Mouse (Mus musculus) MEL (cell line): ENCODE measurements at regions not wholly inside any gene's neighbourhood (a gene's known extent, or its start where the extent isn't known, plus 50 kb on each side); places are given as distances from the start of the nearest gene placed in this dataset.
A peak's percentile ranks its signal among the peaks of the same experiment; 100 is the strongest.
"Not testable (repeated sequence)": the region's sequence is repeated elsewhere in the genome, so short reads cannot be mapped to it uniquely, and the experiment has no call there.

Source experiments
- DNase-seq: peaks from one replicate; pipeline ENCODE4 v3.0.0; 2011; ENCODE audit warnings: low read depth, low spot score
- H3K27ac ChIP-seq: 2 replicates; pipeline ENCODE4 v1.5.1; 2012; ENCODE audit warnings: low read depth, mild to moderate bottlenecking, control low read depth, low read length, moderate library complexity; ENCODE audit not compliant: control insufficient read depth
- H3K27me3 ChIP-seq, 2 experiments: fragments of 150-350 bp in 1 of 2; sonication (generic) in 1 of 2; 2 replicates each; pipeline ENCODE4 v1.6.1; 2012; ENCODE audit warnings: low read length in 2 of 2, mild to moderate bottlenecking in 2 of 2, improper control_type of control experiment in 1 of 2, moderate library complexity in 1 of 2; ENCODE audit not compliant: insufficient read depth in 2 of 2, control insufficient read depth in 1 of 2
- H3K36me3 ChIP-seq, 2 experiments: 2 replicates each; pipeline ENCODE4 v1.6.1; 2012 to 2014; ENCODE audit warnings: low read length in 2 of 2, improper control_type of control experiment in 1 of 2, inconsistent platforms in 1 of 2, mild to moderate bottlenecking in 1 of 2; ENCODE audit not compliant: insufficient read depth in 2 of 2, control insufficient read depth in 1 of 2
- H3K4me1 ChIP-seq, 2 experiments: fragments of 150-350 bp in 1 of 2; sonication (generic) in 1 of 2; 2 replicates each; pipeline ENCODE4 v1.6.1; 2012; ENCODE audit warnings: low read length in 2 of 2, improper control_type of control experiment in 1 of 2, mild to moderate bottlenecking in 1 of 2; ENCODE audit not compliant: insufficient read depth in 2 of 2, control insufficient read depth in 1 of 2
- H3K4me3 ChIP-seq, 2 experiments: fragments of 150-350 bp in 1 of 2; sonication (generic) in 1 of 2; 2 replicates each; pipeline ENCODE4 v1.5.1; 2012; ENCODE audit warnings: low read depth in 2 of 2, low read length in 2 of 2, mild to moderate bottlenecking in 2 of 2, moderate library complexity in 2 of 2, control low read depth in 1 of 2, improper control_type of control experiment in 1 of 2; ENCODE audit not compliant: control insufficient read depth in 1 of 2, insufficient read depth in 1 of 2
- H3K79me2 ChIP-seq: 2 replicates; pipeline ENCODE4 v1.6.1; 2012; ENCODE audit warnings: mild to moderate bottlenecking, low read length, moderate library complexity; ENCODE audit not compliant: control insufficient read depth, poor library complexity, insufficient read depth
- H3K9ac ChIP-seq: 2 replicates; pipeline ENCODE4 v1.6.1; 2012; ENCODE audit warnings: low read depth, mild to moderate bottlenecking, control low read depth, low read length, moderate library complexity; ENCODE audit not compliant: control insufficient read depth, poor library complexity, severe bottlenecking
- H3K9me3 ChIP-seq: fragments of 150-350 bp; sonication (generic); replicated peaks from 2 replicates; pipeline ENCODE4 v1.6.1; 2012; ENCODE audit warnings: mild to moderate bottlenecking, low read length, improper control_type of control experiment, moderate library complexity; ENCODE audit not compliant: insufficient read depth
- GATA1 ChIP-seq: IDR thresholded peaks from 2 replicates; pipeline ENCODE4 v1.6.1; 2011; ENCODE audit warnings: low read depth, low read length, improper control_type of control experiment
- POLR2A ChIP-seq, 2 experiments: IDR thresholded peaks; 2 replicates each; pipeline ENCODE4 v1.6.1; 2011 to 2012; ENCODE audit warnings: low read length in 2 of 2, mild to moderate bottlenecking in 2 of 2, control low read depth in 1 of 2, improper control_type of control experiment in 1 of 2, low read depth in 1 of 2, moderate library complexity in 1 of 2; ENCODE audit not compliant: control insufficient read depth in 1 of 2, insufficient read depth in 1 of 2, poor library complexity in 1 of 2
- SMC3 ChIP-seq: IDR thresholded peaks from 2 replicates; pipeline ENCODE4 v1.6.1; 2011; ENCODE audit warnings: low read depth, low read length, improper control_type of control experiment
- TCF12 ChIP-seq: IDR thresholded peaks from 2 replicates; pipeline ENCODE4 v1.6.1; 2014; ENCODE audit warnings: low read depth, mild to moderate bottlenecking, inconsistent platforms, low read length, improper control_type of control experiment, moderate library complexity
- ZKSCAN1 ChIP-seq: IDR thresholded peaks from 2 replicates; pipeline ENCODE4 v1.6.1; 2012; ENCODE audit warnings: low read depth, mild to moderate bottlenecking, inconsistent platforms, low read length, improper control_type of control experiment, moderate library complexity

DNA sequence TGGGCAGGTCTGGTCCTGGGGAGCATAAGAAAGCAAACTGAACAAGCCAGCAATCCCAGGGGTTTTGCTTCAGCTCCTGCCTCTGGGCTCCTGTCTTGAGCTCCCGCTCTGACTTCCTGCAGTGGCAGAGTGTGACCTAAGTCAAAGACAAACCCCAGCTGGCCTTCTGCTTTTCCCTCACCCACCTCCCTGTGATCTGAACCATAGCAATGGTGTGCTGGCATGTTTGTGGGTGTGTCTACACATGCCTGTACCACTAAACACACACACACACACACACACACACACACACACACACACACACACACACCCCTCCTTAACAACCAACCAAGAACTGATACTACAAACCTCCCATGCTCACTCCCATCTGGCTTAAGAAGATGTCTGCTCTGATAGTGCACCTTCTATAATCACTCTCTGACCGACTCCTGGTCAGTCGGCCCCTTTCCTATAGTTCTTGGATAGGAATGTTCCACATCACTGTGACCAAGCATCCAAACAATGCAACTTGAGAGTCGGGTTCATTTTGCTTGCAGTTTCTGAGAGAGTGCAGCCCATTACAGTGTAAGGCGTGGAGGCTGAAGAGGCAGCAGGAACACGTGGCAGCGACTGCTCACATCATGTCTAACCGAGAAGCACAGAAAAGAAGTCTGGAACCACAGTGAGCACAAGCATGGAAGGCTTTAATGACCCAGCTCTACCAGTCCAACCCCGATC lies 134.4 kb downstream of the Tcp10c start (continued):
- no peak for TF ChIP-seq POLR2A (IDR thresholded peaks at IDR 0.05; ENCODE audit: control insufficient read depth in 1 of 2, insufficient read depth in 1 of 2, low read depth in 1 of 2, low read length in 2 of 2, poor library complexity in 1 of 2)
- no peak for TF ChIP-seq SMC3

DNA sequence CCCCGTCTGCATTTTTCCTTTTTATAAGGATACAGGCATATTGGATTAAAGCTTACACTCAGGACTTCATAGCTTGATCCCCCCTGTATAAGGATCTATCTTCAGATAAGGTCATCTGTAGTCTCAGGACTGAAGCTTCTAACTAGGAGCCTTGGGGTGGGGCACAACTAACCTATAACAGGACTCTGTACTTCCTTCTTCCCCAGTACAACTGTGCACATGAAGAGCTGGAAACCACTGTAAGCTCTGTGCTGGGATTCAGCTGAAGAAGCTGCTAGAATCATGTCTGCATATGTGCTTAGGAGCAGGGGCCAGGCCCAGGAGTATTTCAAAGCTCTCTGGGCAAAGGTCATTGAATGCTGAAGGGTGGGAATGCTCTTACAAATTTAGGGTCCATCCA lies 137.9 kb downstream of the Tcp10c start:
- not testable (repeated sequence) for H3K36me3 ChIP-seq, H3K9ac ChIP-seq, H3K27ac ChIP-seq, DNase-seq, H3K79me2 ChIP-seq, H3K27me3 ChIP-seq, H3K9me3 ChIP-seq, H3K4me3 ChIP-seq, H3K4me1 ChIP-seq

DNA sequence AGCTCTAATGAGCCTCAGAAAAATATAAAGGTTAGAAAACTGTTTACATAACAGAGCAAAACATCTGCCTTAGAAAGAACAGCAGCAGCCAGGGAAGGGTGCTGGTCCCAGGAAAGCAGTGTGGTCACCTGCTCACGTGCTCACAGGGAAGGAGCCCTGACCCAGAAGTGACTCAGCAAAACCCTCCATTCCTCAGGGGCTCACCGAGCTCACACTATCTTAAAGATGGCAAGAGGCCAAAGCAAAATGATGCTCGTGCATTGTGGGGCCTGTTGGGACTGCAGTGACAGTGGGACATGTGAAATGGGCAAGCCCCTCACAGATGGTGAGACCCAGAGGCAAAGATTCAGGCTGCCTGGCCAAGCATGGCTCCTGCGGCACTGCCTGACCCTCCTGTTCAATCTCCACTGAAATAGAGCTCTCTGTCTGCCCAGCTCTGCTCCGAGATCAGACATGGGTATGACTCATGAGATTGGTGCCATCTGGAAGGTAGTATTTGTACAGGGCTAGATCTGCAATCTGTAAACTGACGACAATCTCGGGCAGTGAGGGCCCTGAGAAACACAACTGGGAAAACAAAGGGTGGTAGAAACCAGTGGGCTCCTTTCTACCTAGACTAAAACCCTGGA lies 138.4 kb downstream of the Tcp10c start:
- not testable (repeated sequence) for H3K27me3 ChIP-seq, H3K36me3 ChIP-seq, H3K9ac ChIP-seq, H3K4me3 ChIP-seq, H3K79me2 ChIP-seq, H3K27ac ChIP-seq, H3K9me3 ChIP-seq, H3K4me1 ChIP-seq, DNase-seq

- H3K36me3 ChIP-seq, H3K27ac ChIP-seq, H3K4me3 ChIP-seq: not testable (repeated sequence)
Observed at GRCm38 (mm10) chr17:13493866-13494265, 139.5 kb downstream of the Tcp10c start.

DNA sequence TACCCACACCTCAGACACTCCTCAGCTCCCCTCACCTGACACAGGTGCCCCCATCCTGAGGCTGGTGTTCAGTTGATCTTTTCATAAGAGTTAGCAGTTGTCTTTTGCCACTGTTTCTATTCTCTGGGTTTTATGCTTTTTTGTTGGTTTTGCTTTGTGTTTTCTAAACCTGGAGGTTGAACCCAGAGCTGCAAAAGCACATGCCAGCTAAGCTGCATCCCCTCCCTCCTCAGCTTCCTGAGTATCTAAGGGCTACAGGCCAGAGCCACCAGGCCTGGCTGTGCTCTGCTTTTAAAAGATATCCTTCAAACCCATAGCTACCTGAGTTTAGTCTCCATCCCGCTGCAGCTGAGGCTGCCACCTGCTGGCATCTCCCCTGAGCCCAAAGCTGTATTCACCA lies 140.1 kb downstream of the Tcp10c start:
- H3K4me1 ChIP-seq, H3K4me3 ChIP-seq, H3K27ac ChIP-seq, H3K9ac ChIP-seq, H3K36me3 ChIP-seq, H3K9me3 ChIP-seq, H3K27me3 ChIP-seq, H3K79me2 ChIP-seq: not testable (repeated sequence)
- TF ChIP-seq ZKSCAN1: 0 out of 2 replicates have a peak, but pooled peaks have one; percentile 62
- peak; percentile 21; the same call in 1 of the 2 replicates for TF ChIP-seq GATA1
- TF ChIP-seq TCF12: 0 out of 2 replicates have a peak, but pooled peaks have one; percentile 11
- DNase-seq: peak; percentile 53

More at GRCm38 (mm10) chr17:13493866-13494265, 139.5 kb downstream of the Tcp10c start:
- H3K79me2 ChIP-seq, H3K9me3 ChIP-seq, H3K9ac ChIP-seq, H3K4me1 ChIP-seq, H3K27me3 ChIP-seq: not testable (repeated sequence)
- peak; percentile 8 for DNase-seq

GRCm38 (mm10) chr17:13504365-13504764 lies 150.0 kb downstream of the Tcp10c start:
- H3K79me2 ChIP-seq, H3K27me3 ChIP-seq, H3K4me3 ChIP-seq, H3K36me3 ChIP-seq, H3K27ac ChIP-seq, H3K9ac ChIP-seq, H3K9me3 ChIP-seq, DNase-seq, H3K4me1 ChIP-seq: not testable (repeated sequence)

GRCm38 (mm10) chr17:13504827-13505268 lies 150.5 kb downstream of the Tcp10c start:
- H3K79me2 ChIP-seq, H3K4me3 ChIP-seq, H3K27me3 ChIP-seq, H3K9ac ChIP-seq, H3K9me3 ChIP-seq, H3K4me1 ChIP-seq, DNase-seq, H3K27ac ChIP-seq, H3K36me3 ChIP-seq: not testable (repeated sequence)
